ENCODE assay signal across 7 mouse cellular contexts in genomic region chr5:138160842-138161665, GRCm38 (mm10). TPM values are rescaled to one million over a fixed set of nuclear protein-coding genes. Genes with fewer than 3 reads are reported as not detected.
DNase-seq lines count a peak whose midpoint lies in the region; ATAC-seq and TF ChIP-seq lines count a peak whose summit lies in the region.

TSS of gene Cops6 (plus strand) at chr5:138161071.

- H3K4me3 ChIP-seq in embryonic facial prominence, embryonic 10.5 days: peak within 1 kb of the TSS; percentile 84
- peak within 1 kb of the TSS; percentile 64 for H3K4me3 ChIP-seq in intestine, postnatal 0 days (ENCODE audit: low read depth, low read length)
- H3K4me3 ChIP-seq in midbrain, embryonic 12.5 days: peak within 1 kb of the TSS; percentile 69
- H3K4me3 ChIP-seq in small intestine, adult 2 months (ENCODE audit: low read depth, low read length): peak within 1 kb of the TSS; percentile 79

- H3K27ac ChIP-seq in embryonic facial prominence, embryonic 10.5 days (replicated peaks): peak within 1 kb of the TSS; percentile 90
- peak within 1 kb of the TSS; percentile 3 for H3K27ac ChIP-seq in intestine, postnatal 0 days (ENCODE audit: low read depth, low read length)
- H3K27ac ChIP-seq in midbrain, embryonic 12.5 days (replicated peaks): peak within 1 kb of the TSS; percentile 57
- no peak within 1 kb of the TSS for H3K27ac ChIP-seq in small intestine, adult 2 months (ENCODE audit: insufficient read depth, low read depth, low read length)

- no peaks in the 10 kb centered on the region for H3K9me3 ChIP-seq in embryonic facial prominence, embryonic 10.5 days
- H3K9me3 ChIP-seq in intestine, postnatal 0 days (ENCODE audit: control insufficient read depth): no peaks in the 10 kb centered on the region
- H3K9me3 ChIP-seq in midbrain, embryonic 12.5 days: no peaks in the 10 kb centered on the region

- peaks cover 25% of the 10 kb centered on the region for H3K4me1 ChIP-seq in embryonic facial prominence, embryonic 10.5 days
- 0 out of 2 replicates have a peak, but pooled peaks cover 5% of the 10 kb centered on the region for H3K4me1 ChIP-seq in intestine, postnatal 0 days (replicated peaks; ENCODE audit: control insufficient read depth, insufficient read depth, low read length)
- peaks cover 12% of the 10 kb centered on the region for H3K4me1 ChIP-seq in midbrain, embryonic 12.5 days
- H3K4me1 ChIP-seq in small intestine, adult 2 months (ENCODE audit: control insufficient read depth, insufficient read depth, insufficient read length, low read length): no peaks in the 10 kb centered on the region

- TF ChIP-seq POLR2A in small intestine, adult 2 months (IDR thresholded peaks at IDR 0.05; ENCODE audit: low read depth, low read length): peak; percentile 57; the same call in 1 of the 2 replicates

- intact Hi-C loops in left cerebral cortex, postnatal 4 days (cut with DNase I): no loop called here

- peaks cover 41% of the 10 kb centered on the region for H3K36me3 ChIP-seq in embryonic facial prominence, embryonic 10.5 days (replicated peaks)
- H3K36me3 ChIP-seq in intestine, postnatal 0 days (ENCODE audit: control insufficient read depth, insufficient read depth): peaks cover 35% of the 10 kb centered on the region
- H3K36me3 ChIP-seq in midbrain, embryonic 12.5 days: peaks cover 37% of the 10 kb centered on the region
- peaks cover 30% of the 10 kb centered on the region for H3K36me3 ChIP-seq in small intestine, adult 2 months (ENCODE audit: control insufficient read depth, insufficient read depth, low read length)

- whole genome bisulfite sequencing in embryonic facial prominence, embryonic 10.5 days: 1% methylated on average over 42 of the region's 42 CpGs
- under 1% methylated on average over 42 of the region's 42 CpGs for WGBS in intestine, postnatal 0 days
- under 1% methylated on average over 42 of the region's 42 CpGs for WGBS in midbrain, embryonic 12.5 days
- under 1% methylated on average over 42 of the region's 42 CpGs for WGBS in small intestine, adult 2 months

- H3K4me2 ChIP-seq in intestine, postnatal 0 days (replicated peaks; ENCODE audit: low read depth): peak within 1 kb of the TSS; percentile 73
- H3K4me2 ChIP-seq in midbrain, embryonic 12.5 days (replicated peaks): peak within 1 kb of the TSS; percentile 56

- peak; percentile 97 for DNase-seq in adrenal gland, postnatal 10 days
- DNase-seq in embryonic facial prominence, embryonic 10.5 days (ENCODE audit: low spot score): peak; percentile 97
- no peak for DNase-seq in gonadal fat pad, adult 2 months (ENCODE audit: low read depth)
- DNase-seq in left cerebral cortex, postnatal 4 days: peak; percentile 95

- H3K27me3 ChIP-seq in embryonic facial prominence, embryonic 10.5 days (replicated peaks; ENCODE audit: low read depth, poor library complexity, severe bottlenecking): no peaks in the 10 kb centered on the region
- H3K27me3 ChIP-seq in intestine, postnatal 0 days (replicated peaks; ENCODE audit: control insufficient read depth, insufficient read depth, low read length): no peaks in the 10 kb centered on the region
- H3K27me3 ChIP-seq in midbrain, embryonic 12.5 days: no peaks in the 10 kb centered on the region
- no peaks in the 10 kb centered on the region for H3K27me3 ChIP-seq in small intestine, adult 2 months (ENCODE audit: control insufficient read depth, insufficient read depth, low read length)

- peak; percentile 92 for ATAC-seq in intestine, postnatal 0 days
- peak; percentile 95 for ATAC-seq in midbrain, embryonic 12.5 days (ENCODE audit: low FRiP score, low read depth)

- H3K9ac ChIP-seq in intestine, postnatal 0 days (ENCODE audit: low read depth, low read length): peak within 1 kb of the TSS; percentile 61
- H3K9ac ChIP-seq in midbrain, embryonic 12.5 days (replicated peaks): peak within 1 kb of the TSS; percentile 65

- no peak for TF ChIP-seq CTCF in intestine, postnatal 0 days (IDR thresholded peaks at IDR 0.05; ENCODE audit: low read depth)
- no peak for TF ChIP-seq CTCF in small intestine, adult 2 months (IDR thresholded peaks at IDR 0.05; ENCODE audit: extremely low read depth, insufficient read length, insufficient replicate concordance, low read depth, low read length)

RNA-seq across cellular contexts. Expression of gene Cops6, which starts in this region (rescaled TPM):
- total RNA-seq in adrenal gland, postnatal 10 days (2021): 100 to 1,000 TPM; 151 to 155 TPM
- polyA plus RNA-seq in embryonic facial prominence, embryonic 10.5 days (2016; fragmentation: Nextera tagmentation; extraction: Ambion mirVana): 357 and 367 TPM in 2 replicates
- 107 and 138 TPM in 2 replicates for polyA plus RNA-seq in gonadal fat pad, adult 2 months (2012; rRNA removed)
- 154 and 161 TPM in 2 replicates for polyA plus RNA-seq in intestine, postnatal 0 days (2015; fragmentation: Nextera tagmentation; extraction: Ambion mirVana)
- total RNA-seq in left cerebral cortex, postnatal 4 days (2021): 100 to 1,000 TPM; 126 to 131 TPM
- polyA plus RNA-seq in midbrain, embryonic 12.5 days (2016; fragmentation: Nextera tagmentation; extraction: Ambion mirVana): 280 and 295 TPM in 2 replicates
- 32.7 and 61.2 TPM in 2 replicates for polyA plus RNA-seq in small intestine, adult 2 months (2012; rRNA removed)
